Mouse (Mus musculus) MEL (cell line): ENCODE results near the gene Slc35d2. TPM values are rescaled to one million over a fixed set of nuclear protein-coding genes. Genes with fewer than 3 reads are reported as not detected.

Experiments used
- DNase-seq: peaks from one replicate; pipeline ENCODE4 v3.0.0; 2011; ENCODE audit warnings: low read depth, low spot score
- H3K27ac ChIP-seq: 2 replicates; pipeline ENCODE4 v1.5.1; 2012; ENCODE audit warnings: low read depth, mild to moderate bottlenecking, control low read depth, low read length, moderate library complexity; ENCODE audit not compliant: control insufficient read depth
- H3K27me3 ChIP-seq, 2 experiments: fragments of 150-350 bp in 1 of 2; sonication (generic) in 1 of 2; 2 replicates each; pipeline ENCODE4 v1.6.1; 2012; ENCODE audit warnings: low read length in 2 of 2, mild to moderate bottlenecking in 2 of 2, improper control_type of control experiment in 1 of 2, moderate library complexity in 1 of 2; ENCODE audit not compliant: insufficient read depth in 2 of 2, control insufficient read depth in 1 of 2
- H3K36me3 ChIP-seq, 2 experiments: 2 replicates each; pipeline ENCODE4 v1.6.1; 2012 to 2014; ENCODE audit warnings: low read length in 2 of 2, improper control_type of control experiment in 1 of 2, inconsistent platforms in 1 of 2, mild to moderate bottlenecking in 1 of 2; ENCODE audit not compliant: insufficient read depth in 2 of 2, control insufficient read depth in 1 of 2
- H3K4me1 ChIP-seq, 2 experiments: fragments of 150-350 bp in 1 of 2; sonication (generic) in 1 of 2; 2 replicates each; pipeline ENCODE4 v1.6.1; 2012; ENCODE audit warnings: low read length in 2 of 2, improper control_type of control experiment in 1 of 2, mild to moderate bottlenecking in 1 of 2; ENCODE audit not compliant: insufficient read depth in 2 of 2, control insufficient read depth in 1 of 2
- H3K4me3 ChIP-seq, 2 experiments: fragments of 150-350 bp in 1 of 2; sonication (generic) in 1 of 2; 2 replicates each; pipeline ENCODE4 v1.5.1; 2012; ENCODE audit warnings: low read depth in 2 of 2, low read length in 2 of 2, mild to moderate bottlenecking in 2 of 2, moderate library complexity in 2 of 2, control low read depth in 1 of 2, improper control_type of control experiment in 1 of 2; ENCODE audit not compliant: control insufficient read depth in 1 of 2, insufficient read depth in 1 of 2
- H3K79me2 ChIP-seq: 2 replicates; pipeline ENCODE4 v1.6.1; 2012; ENCODE audit warnings: mild to moderate bottlenecking, low read length, moderate library complexity; ENCODE audit not compliant: control insufficient read depth, poor library complexity, insufficient read depth
- H3K9ac ChIP-seq: 2 replicates; pipeline ENCODE4 v1.6.1; 2012; ENCODE audit warnings: low read depth, mild to moderate bottlenecking, control low read depth, low read length, moderate library complexity; ENCODE audit not compliant: control insufficient read depth, poor library complexity, severe bottlenecking
- H3K9me3 ChIP-seq: fragments of 150-350 bp; sonication (generic); replicated peaks from 2 replicates; pipeline ENCODE4 v1.6.1; 2012; ENCODE audit warnings: mild to moderate bottlenecking, low read length, improper control_type of control experiment, moderate library complexity; ENCODE audit not compliant: insufficient read depth
- CHD1 ChIP-seq: IDR thresholded peaks from 2 replicates; pipeline ENCODE4 v1.6.1; 2012; ENCODE audit warnings: low read depth, mild to moderate bottlenecking, inconsistent platforms, low read length, improper control_type of control experiment
- E2F4 ChIP-seq: IDR thresholded peaks from 2 replicates; pipeline ENCODE4 v1.6.1; 2011; ENCODE audit warnings: low read depth, low read length, improper control_type of control experiment, borderline replicate concordance
- ETS1 ChIP-seq: IDR thresholded peaks from 2 replicates; pipeline ENCODE4 v1.6.1; 2012; ENCODE audit warnings: low read depth, mild to moderate bottlenecking, inconsistent platforms, low read length, improper control_type of control experiment, moderate library complexity
- MAX ChIP-seq: IDR thresholded peaks from 2 replicates; pipeline ENCODE4 v1.6.1; 2011; ENCODE audit warnings: low read length, improper control_type of control experiment
- MEF2A ChIP-seq: IDR thresholded peaks from 2 replicates; pipeline ENCODE4 v1.6.1; 2014; ENCODE audit warnings: low read depth, mild to moderate bottlenecking, inconsistent platforms, low read length, improper control_type of control experiment; ENCODE audit not compliant: poor library complexity, insufficient replicate concordance, severe bottlenecking; ENCODE audit errors: extremely low read depth
- MYB ChIP-seq: IDR thresholded peaks from 2 replicates; pipeline ENCODE4 v1.6.1; 2011; ENCODE audit warnings: mild to moderate bottlenecking, low read depth, low read length, improper control_type of control experiment
- MYC ChIP-seq: IDR thresholded peaks from 2 replicates; pipeline ENCODE4 v1.6.1; 2011; ENCODE audit warnings: low read depth, mild to moderate bottlenecking, low read length, improper control_type of control experiment, moderate library complexity
- POLR2A ChIP-seq, 2 experiments: IDR thresholded peaks; 2 replicates each; pipeline ENCODE4 v1.6.1; 2011 to 2012; ENCODE audit warnings: low read length in 2 of 2, mild to moderate bottlenecking in 2 of 2, control low read depth in 1 of 2, improper control_type of control experiment in 1 of 2, low read depth in 1 of 2, moderate library complexity in 1 of 2; ENCODE audit not compliant: control insufficient read depth in 1 of 2, insufficient read depth in 1 of 2, poor library complexity in 1 of 2
- POLR2AphosphoS2 ChIP-seq: IDR thresholded peaks from 2 replicates; pipeline ENCODE4 v1.6.1; 2011; ENCODE audit warnings: low read length, improper control_type of control experiment
- RAD21 ChIP-seq: IDR thresholded peaks from 2 replicates; pipeline ENCODE4 v1.6.1; 2011; ENCODE audit warnings: mild to moderate bottlenecking, low read depth, low read length, improper control_type of control experiment
- RCOR1 ChIP-seq: IDR thresholded peaks from 2 replicates; pipeline ENCODE4 v1.6.1; 2012; ENCODE audit warnings: low read depth, mild to moderate bottlenecking, inconsistent platforms, low read length, improper control_type of control experiment
- SMC3 ChIP-seq: IDR thresholded peaks from 2 replicates; pipeline ENCODE4 v1.6.1; 2011; ENCODE audit warnings: low read depth, low read length, improper control_type of control experiment
- TCF12 ChIP-seq: IDR thresholded peaks from 2 replicates; pipeline ENCODE4 v1.6.1; 2014; ENCODE audit warnings: low read depth, mild to moderate bottlenecking, inconsistent platforms, low read length, improper control_type of control experiment, moderate library complexity
- ZKSCAN1 ChIP-seq: IDR thresholded peaks from 2 replicates; pipeline ENCODE4 v1.6.1; 2012; ENCODE audit warnings: low read depth, mild to moderate bottlenecking, inconsistent platforms, low read length, improper control_type of control experiment, moderate library complexity
- ZMIZ1 ChIP-seq: IDR thresholded peaks from 2 replicates; pipeline ENCODE4 v1.6.1; 2012; ENCODE audit warnings: low read depth, mild to moderate bottlenecking, inconsistent platforms, low read length, improper control_type of control experiment, moderate library complexity
- polyA plus RNA-seq, 2 experiments: library from polyadenylated mRNA; stranded (reverse) in 1 of 2; unstranded in 1 of 2; fragments of >175 nt in 1 of 2; fragments of >200 nt in 1 of 2; gene quantifications; 2 replicates each; pipeline versions ENCODE4 v1.2.1 to v1.2.4; 2012; ENCODE audit warnings: low replicate concordance in 2 of 2, low read depth in 1 of 2; ENCODE audit not compliant: insufficient read length in 2 of 2, insufficient read depth in 1 of 2, missing spikeins in 1 of 2
- total RNA-seq: library from RNA; depleted of rRNA; stranded (reverse); fragments of 300-350 nt; gene quantifications from 2 replicates; pipeline ENCODE4 v1.2.3, GENCODE M21; 2012

The Slc35d2 gene
- total and polyA plus RNA-seq, 3 experiments, result 3.9 to 11.6 TPM; not detected in 1

- no peak for DNase-seq
- Histone ChIP-seq H3K4me1 (peaks cover 0 to 10% of the 10 kb centered on the region in 2 experiments; a peak in 3 of 4 replicates), H3K9ac (no peak overlapping the region), H3K36me3 (no peaks in the 10 kb centered on the region), H3K79me2 (no peaks in the 10 kb centered on the region), H3K9me3 (no peaks in the 10 kb centered on the region), H3K27me3 (peaks cover 4 to 20% of the 10 kb centered on the region in 2 experiments), H3K27ac (no peak overlapping the region), H3K4me3 (no peak overlapping the region)
- TF ChIP-seq POLR2A (IDR thresholded peaks at IDR 0.05; ENCODE audit: control insufficient read depth in 1 of 2, insufficient read depth in 1 of 2, low read depth in 1 of 2, low read length in 2 of 2, poor library complexity in 1 of 2), result no peak
- no peak for TF ChIP-seq E2F4
- no peak for TF ChIP-seq ZKSCAN1
- no peak for TF ChIP-seq MAX
- TF ChIP-seq MYB, result no peak
- TF ChIP-seq TCF12, result no peak
- TF ChIP-seq POLR2AphosphoS2, result no peak
- TF ChIP-seq CHD1, result no peak
- no peak for TF ChIP-seq MYC
- TF ChIP-seq RCOR1, result no peak
- TF ChIP-seq ZMIZ1, result no peak
Observed at GRCm38 (mm10) chr13:64163147-64163715, 34.1 kb upstream of the Slc35d2 start.

GRCm38 (mm10) chr13:64162626-64163025 lies 33.5 kb upstream of the Slc35d2 start:
- Histone ChIP-seq H3K79me2 (no peaks in the 10 kb centered on the region), H3K4me1 (peaks cover 0 to 10% of the 10 kb centered on the region in 2 experiments; a peak in 3 of 4 replicates), H3K27me3 (peaks cover 6 to 25% of the 10 kb centered on the region in 2 experiments), H3K27ac (no peak overlapping the region), H3K4me3 (peak overlapping the region; percentile 73 to 99), H3K9me3 (no peaks in the 10 kb centered on the region), H3K9ac (peak overlapping the region; percentile 82), H3K36me3 (no peaks in the 10 kb centered on the region)
- DNase-seq, result no peak
- TF ChIP-seq SMC3 (no peak), RAD21 (no peak), TCF12 (no peak), ETS1 (no peak), RCOR1 (no peak), MEF2A (no peak)
